Mouse (Mus musculus) 3134 (cell line): ENCODE measurements around the gene Sox2.

ENCODE experiments used
- DNase-seq: peaks from one replicate; pipeline ENCODE4 v3.0.0-alpha.2; 2011; ENCODE audit warnings: low spot score; ENCODE audit not compliant: insufficient read length; ENCODE audit errors: extremely low read depth

Sox2 gene

GRCm38 (mm10) chr3:34691703-34692393 is 41.6 kb downstream of the Sox2 start:
- no peak for DNase-seq

GRCm38 (mm10) chr3:34692394-34692745 is 42.2 kb downstream of the Sox2 start:
- no peak for DNase-seq
